Mouse (Mus musculus) embryonic facial prominence, embryonic 11.5 days (tissue): Measurements from ENCODE around the gene Aldh3a2. TPM values are rescaled to one million over a fixed set of nuclear protein-coding genes. Genes with fewer than 3 reads are reported as not detected.
"Not testable (repeated sequence)": the region's sequence is repeated elsewhere in the genome, so short reads cannot be mapped to it uniquely, and the experiment has no call there.

ENCODE experiments used
- ATAC-seq: fragments of 200-750 bp; cut with Nextera tagmentation; replicated peaks from 2 replicates; pipeline ENCODE4 v1.8.0; 2017; ENCODE audit warnings: low read depth; ENCODE audit not compliant: insufficient number of reproducible peaks, low FRiP score, low TSS enrichment
- DNase-seq: peaks from one replicate; pipeline ENCODE4 v3.0.0-alpha.2; 2015; ENCODE audit warnings: low spot score
- H3K27ac ChIP-seq: fragments of 300-500 bp; sonication (generic); replicated peaks from 2 replicates; pipeline ENCODE4 v1.5.1; 2014; ENCODE audit warnings: mild to moderate bottlenecking, low read depth, low read length, control low read depth
- H3K27me3 ChIP-seq: fragments of 300-500 bp; sonication (generic); 2 replicates; pipeline ENCODE4 v1.6.1; 2014; ENCODE audit warnings: mild to moderate bottlenecking, low read length, moderate library complexity, mixed read lengths; ENCODE audit not compliant: control insufficient read depth, insufficient read depth
- H3K36me3 ChIP-seq: fragments of 300-500 bp; sonication (generic); replicated peaks from 2 replicates; pipeline ENCODE4 v1.6.1; 2014; ENCODE audit warnings: low read depth, mild to moderate bottlenecking, low read length, moderate library complexity, mixed read lengths; ENCODE audit not compliant: control insufficient read depth, insufficient read depth
- H3K4me1 ChIP-seq: fragments of 300-500 bp; sonication (generic); 2 replicates; pipeline ENCODE4 v1.6.1; 2014; ENCODE audit warnings: low read length, mixed read lengths; ENCODE audit not compliant: control insufficient read depth, insufficient read depth
- H3K4me2 ChIP-seq: fragments of 300-500 bp; sonication (generic); 2 replicates; pipeline ENCODE4 v1.6.1; 2014; ENCODE audit warnings: low read depth, mild to moderate bottlenecking, control low read depth, low read length, moderate library complexity
- H3K4me3 ChIP-seq: fragments of 300-500 bp; sonication (generic); 2 replicates; pipeline ENCODE4 v1.5.1; 2014; ENCODE audit warnings: low read depth, low read length, control low read depth
- H3K9ac ChIP-seq: fragments of 300-500 bp; sonication (generic); replicated peaks from 2 replicates; pipeline ENCODE4 v1.6.1; 2014; ENCODE audit warnings: mild to moderate bottlenecking, control low read depth, low read length
- H3K9me3 ChIP-seq: fragments of 300-500 bp; sonication (generic); replicated peaks from 2 replicates; pipeline ENCODE4 v1.6.1; 2016; ENCODE audit warnings: mild to moderate bottlenecking, low read length, inconsistent platforms, mixed read lengths; ENCODE audit not compliant: control insufficient read depth
- WGBS: fragments of 180-500 bp; shearing (Covaris S2); extraction: QIAGEN DNeasy Blood & Tissue Kit; methylation state at CpG from one replicate; pipeline ENCODE4 v1.1.7; 2014; 5-methylcytosine and 5-hydroxymethylcytosine counted together
- polyA plus RNA-seq: library from polyadenylated mRNA; unstranded; fragments of >200 nt; fragmentation: Nextera tagmentation; extraction: Ambion mirVana; gene quantifications from 2 replicates; pipeline ENCODE4 v1.2.1, GENCODE M21; 2014

The Aldh3a2 gene
- polyA plus RNA-seq = 22.4 and 24.2 TPM in 2 replicates

DNA sequence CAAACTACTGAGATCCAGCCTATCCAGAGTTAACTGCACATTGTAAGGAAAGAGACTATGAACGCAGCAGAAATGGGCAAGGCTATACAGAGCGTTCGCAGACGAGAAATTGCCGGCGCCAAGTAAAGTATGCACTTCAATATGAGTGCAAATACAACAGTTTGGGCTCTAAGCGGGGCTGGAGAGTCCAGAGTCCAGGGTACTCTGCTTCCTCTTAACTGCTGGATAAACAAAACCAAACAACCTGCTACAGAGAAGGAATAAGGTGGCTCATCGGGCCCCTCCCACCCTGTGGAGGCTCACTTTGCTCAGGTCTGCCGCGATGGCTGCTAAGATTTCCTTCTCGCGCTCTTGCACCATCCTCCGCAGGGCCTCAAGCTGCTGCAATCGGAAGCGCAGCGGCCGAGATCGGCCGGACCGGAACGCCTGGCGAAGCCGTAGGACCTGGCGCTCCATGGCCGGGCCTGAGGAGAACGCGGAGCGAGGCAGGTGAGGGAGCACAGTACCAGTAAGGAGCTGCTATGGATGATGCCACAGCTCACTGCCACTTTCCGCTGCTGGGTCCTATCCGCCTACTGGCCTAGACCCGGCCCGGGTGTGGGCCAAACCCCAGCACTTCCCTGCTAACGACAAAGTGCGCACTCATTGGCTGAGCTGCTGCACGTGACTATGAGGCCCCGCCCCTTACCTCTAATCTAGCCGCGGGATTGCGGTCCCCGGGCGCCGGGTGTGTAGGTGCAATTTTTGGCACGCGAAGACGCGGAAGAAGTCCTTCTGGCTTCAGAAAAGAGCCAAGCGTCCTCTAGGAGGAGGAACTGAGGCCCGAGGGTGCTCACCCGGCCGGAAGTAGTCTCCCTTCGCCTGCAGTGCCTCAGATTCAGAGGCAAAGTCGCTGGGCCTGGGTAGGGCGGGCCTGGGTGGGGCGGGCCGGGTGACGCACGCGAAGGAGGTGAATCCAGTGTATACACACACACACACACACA is at the start of gene Aldh3a2:
TSS of gene Aldh3a2 (minus strand) at position 914 of the 983 bp plus-strand sequence.
- Histone ChIP-seq H3K36me3 (no peaks in the 10 kb centered on the region), H3K4me3 (peak within 1 kb of the TSS; percentile 75), H3K9me3 (no peaks in the 10 kb centered on the region), H3K9ac (peak within 1 kb of the TSS; percentile 93), H3K4me2 (peak within 1 kb of the TSS; percentile 71), H3K27ac (peak within 1 kb of the TSS; percentile 87), H3K27me3 (no peaks in the 10 kb centered on the region), H3K4me1 (no peaks in the 10 kb centered on the region)
- ATAC-seq = peak; percentile 99
- DNase-seq = peak; percentile 96
- WGBS = under 1% methylated on average over 58 of the region's 58 CpGs

DNA sequence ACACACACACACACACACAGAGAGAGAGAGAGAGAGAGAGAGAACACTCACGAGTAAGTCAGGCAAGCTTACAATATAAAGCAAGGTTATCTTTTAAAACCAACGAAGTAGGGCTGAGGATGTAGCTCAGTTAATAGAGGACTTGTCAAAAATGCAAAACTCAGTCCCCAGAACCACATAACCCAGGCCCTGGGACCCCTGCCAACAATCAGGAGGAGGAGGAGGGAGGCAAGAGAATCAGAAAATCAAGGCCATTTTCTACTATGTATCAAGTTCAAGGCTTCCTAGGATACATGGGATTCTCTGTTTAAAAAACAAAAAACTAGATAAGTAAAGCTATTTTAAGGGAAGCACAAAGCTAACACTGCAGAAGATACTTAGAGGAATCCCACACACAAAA is 49.6 kb upstream of the Aldh3a2 start:
- no peak overlapping the region for H3K27ac ChIP-seq
- ATAC-seq = no peak
- no peaks in the 10 kb centered on the region for H3K27me3 ChIP-seq
- H3K4me2 ChIP-seq = no peak overlapping the region
- DNase-seq = no peak
- no peak overlapping the region for H3K4me3 ChIP-seq
- no peaks in the 10 kb centered on the region for H3K9me3 ChIP-seq
- H3K36me3 ChIP-seq = no peaks in the 10 kb centered on the region
- 79% methylated on average over 2 of the region's 2 CpGs for WGBS
- H3K9ac ChIP-seq = no peak overlapping the region
- no peaks in the 10 kb centered on the region for H3K4me1 ChIP-seq

DNA sequence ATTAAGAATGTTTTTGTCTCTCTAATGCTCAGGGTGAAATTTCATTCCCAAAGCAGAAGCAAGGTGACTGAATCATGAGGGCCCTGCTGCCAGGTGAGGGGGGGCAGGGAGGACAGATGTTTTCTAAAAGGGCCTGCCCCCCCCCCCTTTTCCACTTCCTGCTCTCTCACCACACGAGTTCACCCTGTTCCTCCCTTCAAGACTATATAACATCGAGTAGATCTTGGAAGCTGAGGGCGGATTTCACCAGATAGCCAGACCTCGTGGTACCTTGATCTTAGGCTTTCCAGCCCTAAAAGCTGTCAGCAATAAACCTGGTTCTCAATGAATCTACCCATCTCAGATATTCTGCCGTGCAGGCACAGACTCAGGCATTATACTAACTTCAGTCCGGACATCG is 43.1 kb upstream of the Aldh3a2 start:
- DNase-seq (no peak), ATAC-seq (no peak)
- whole genome bisulfite sequencing = 58% methylated on average over 7 of the region's 7 CpGs
- Histone ChIP-seq H3K9ac (no peak overlapping the region), H3K4me3 (no peak overlapping the region), H3K4me2 (no peak overlapping the region), H3K27me3 (no peaks in the 10 kb centered on the region), H3K9me3 (no peaks in the 10 kb centered on the region; the same call in 1 of the 2 replicates), H3K36me3 (no peaks in the 10 kb centered on the region), H3K27ac (no peak overlapping the region), H3K4me1 (no peaks in the 10 kb centered on the region)

DNA sequence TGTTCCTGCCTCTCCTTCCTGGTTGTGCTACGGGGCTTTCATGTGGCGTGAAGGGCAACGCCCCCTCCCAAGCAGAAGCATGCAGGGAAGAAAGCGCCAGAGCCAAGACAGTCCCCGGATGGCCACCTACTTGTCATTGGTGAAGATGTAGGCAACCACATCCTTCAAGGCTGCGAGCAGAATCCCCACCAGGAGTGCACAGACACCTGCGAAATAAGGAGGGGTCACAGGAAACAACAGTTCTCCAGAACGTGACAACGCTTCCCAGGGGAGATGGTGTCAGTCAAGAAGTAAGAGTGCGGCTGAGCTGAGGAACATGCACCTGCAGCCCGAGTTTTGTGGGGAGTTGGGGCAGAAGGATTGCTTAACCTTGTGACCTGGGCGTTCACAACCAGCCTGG is 42.6 kb upstream of the Aldh3a2 start:
- no peak overlapping the region for H3K9ac ChIP-seq
- no peaks in the 10 kb centered on the region for H3K4me1 ChIP-seq
- no peaks in the 10 kb centered on the region; the same call in 1 of the 2 replicates for H3K9me3 ChIP-seq
- ATAC-seq = no peak
- no peaks in the 10 kb centered on the region for H3K36me3 ChIP-seq
- no peak overlapping the region for H3K4me3 ChIP-seq
- H3K27ac ChIP-seq = no peak overlapping the region
- DNase-seq = no peak
- no peaks in the 10 kb centered on the region for H3K27me3 ChIP-seq
- no peak overlapping the region for H3K4me2 ChIP-seq
- WGBS = 57% methylated on average over 12 of the region's 12 CpGs

DNA sequence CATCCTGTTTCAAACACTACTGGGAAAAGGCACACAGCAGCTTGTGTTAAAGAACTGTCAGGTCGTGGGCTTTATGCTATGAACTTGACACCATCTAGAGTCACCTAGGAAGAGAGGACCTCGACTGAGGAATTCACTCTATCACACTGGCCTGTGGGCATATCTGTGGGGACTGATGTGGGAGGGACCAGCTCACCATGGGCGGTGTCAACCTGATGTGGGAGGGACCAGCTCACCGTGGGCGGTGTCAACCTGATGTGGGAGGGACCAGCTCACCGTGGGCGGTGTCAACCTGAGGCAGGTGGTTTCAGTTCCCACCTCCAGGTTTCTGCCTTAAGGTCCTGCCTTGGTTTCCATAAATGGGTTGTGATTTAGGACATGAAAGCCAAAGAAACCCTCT is 40.5 kb upstream of the Aldh3a2 start:
- ATAC-seq (no peak), DNase-seq (no peak)
- Histone ChIP-seq H3K9me3 (no peaks in the 10 kb centered on the region; the same call in 1 of the 2 replicates), H3K9ac (no peak overlapping the region), H3K4me2 (no peak overlapping the region), H3K36me3 (no peaks in the 10 kb centered on the region), H3K4me3 (no peak overlapping the region), H3K27me3 (no peaks in the 10 kb centered on the region), H3K4me1 (no peaks in the 10 kb centered on the region), H3K27ac (no peak overlapping the region)
- WGBS = 32% methylated on average over 7 of the region's 7 CpGs

DNA sequence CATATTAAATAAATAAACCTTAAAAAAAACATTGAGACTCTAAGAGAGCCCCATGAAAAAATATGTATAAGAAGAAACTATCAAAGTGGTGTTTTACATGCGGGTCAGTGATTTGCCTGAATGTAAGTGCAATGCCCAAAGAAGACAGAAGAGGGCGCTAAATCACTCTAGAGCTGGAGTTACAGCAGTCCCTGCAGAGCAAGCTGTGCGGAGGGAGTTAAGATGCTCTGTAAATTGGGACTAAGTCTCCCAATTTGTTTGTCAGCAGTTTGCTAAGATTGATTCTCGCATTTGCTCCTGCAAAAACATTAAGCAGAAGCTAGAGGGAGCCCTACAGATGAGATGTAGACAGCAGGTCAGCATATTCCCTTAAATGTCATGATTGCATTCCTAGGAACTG is 38.1 kb upstream of the Aldh3a2 start:
- 77% methylated on average over 4 of the region's 4 CpGs for WGBS
- H3K27me3 ChIP-seq = no peaks in the 10 kb centered on the region
- H3K4me2 ChIP-seq = no peak overlapping the region
- no peaks in the 10 kb centered on the region for H3K36me3 ChIP-seq
- no peaks in the 10 kb centered on the region; the same call in 1 of the 2 replicates for H3K9me3 ChIP-seq
- H3K27ac ChIP-seq = no peak overlapping the region
- no peaks in the 10 kb centered on the region for H3K4me1 ChIP-seq
- DNase-seq = no peak
- no peak overlapping the region for H3K9ac ChIP-seq
- H3K4me3 ChIP-seq = no peak overlapping the region
- no peak for ATAC-seq

DNA sequence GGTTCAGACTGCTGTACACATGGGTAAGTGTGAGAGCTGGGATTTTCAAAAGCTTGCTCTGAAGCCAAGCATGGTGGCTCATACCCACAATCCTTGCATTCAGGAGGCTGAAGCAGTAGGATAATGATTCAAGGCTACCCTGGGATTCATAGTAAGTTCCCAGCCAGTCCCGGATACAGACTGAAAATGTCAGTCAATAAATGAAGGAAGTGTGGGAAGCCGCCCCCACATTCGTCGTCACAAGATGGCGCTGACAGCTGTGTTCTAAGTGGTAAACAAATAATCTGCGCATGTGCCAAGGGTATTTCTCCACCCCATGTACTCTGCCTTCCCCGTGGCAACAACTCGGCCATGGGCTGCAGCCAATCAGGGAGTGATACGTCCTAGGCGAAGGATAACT is 37.3 kb upstream of the Aldh3a2 start:
- H3K9ac ChIP-seq, DNase-seq, H3K4me1 ChIP-seq, H3K27ac ChIP-seq, H3K27me3 ChIP-seq, H3K4me3 ChIP-seq, H3K9me3 ChIP-seq, H3K36me3 ChIP-seq, ATAC-seq, H3K4me2 ChIP-seq: not testable (repeated sequence)
- WGBS = 96% methylated on average over 6 of the region's 10 CpGs
